Mouse (Mus musculus) NIH3T3 (cell line): ENCODE results near the gene Asgr2.
"Not testable (repeated sequence)": the region's sequence is repeated elsewhere in the genome, so short reads cannot be mapped to it uniquely, and the experiment has no call there.

ENCODE experiments used
- DNase-seq: peaks from one replicate; pipeline ENCODE4 v3.0.0-alpha.2; 2012; ENCODE audit warnings: low read depth

Gene Asgr2

DNA sequence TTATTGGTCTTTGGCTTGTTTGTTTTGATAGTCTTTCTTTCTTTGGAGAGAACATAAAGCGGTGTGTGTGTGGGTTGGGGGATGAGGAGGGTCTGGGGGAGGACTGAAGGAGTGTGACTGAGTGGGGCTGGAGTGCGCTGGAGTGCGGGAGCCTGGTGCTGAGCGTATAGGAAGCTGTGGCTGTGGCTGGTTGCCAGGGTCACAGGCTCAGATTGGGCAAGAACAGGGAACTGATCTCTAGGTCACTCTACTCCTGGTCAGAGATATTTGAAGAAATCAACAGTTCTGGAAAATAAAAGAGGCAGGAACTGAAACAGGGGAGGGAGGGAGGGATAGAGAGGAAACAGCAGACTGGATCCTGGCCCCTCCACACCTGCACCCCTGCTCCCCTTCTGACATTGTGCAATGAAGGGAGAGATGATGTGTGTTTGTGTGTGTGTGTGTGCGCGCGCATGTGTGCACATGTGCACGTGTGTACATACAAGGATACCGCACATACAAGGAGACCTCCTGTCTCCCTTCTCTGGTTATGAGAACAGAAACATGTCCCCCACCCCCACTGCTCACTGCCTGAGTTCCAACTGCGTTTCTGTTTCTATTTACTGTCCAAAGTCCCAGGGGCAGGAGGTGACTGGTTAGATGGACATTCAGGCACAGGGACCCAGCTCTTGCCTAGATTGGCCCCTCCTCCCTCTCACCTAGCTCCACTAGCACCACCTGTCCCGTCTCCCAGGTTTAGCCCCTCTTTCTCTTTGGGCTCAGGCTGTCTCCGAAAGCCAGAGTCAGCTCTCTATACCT is at the start of gene Asgr2:
Gene Asgr2, plus strand, starts transcription at position 659 of the 798 bp plus-strand sequence.
- no peak for DNase-seq

DNA sequence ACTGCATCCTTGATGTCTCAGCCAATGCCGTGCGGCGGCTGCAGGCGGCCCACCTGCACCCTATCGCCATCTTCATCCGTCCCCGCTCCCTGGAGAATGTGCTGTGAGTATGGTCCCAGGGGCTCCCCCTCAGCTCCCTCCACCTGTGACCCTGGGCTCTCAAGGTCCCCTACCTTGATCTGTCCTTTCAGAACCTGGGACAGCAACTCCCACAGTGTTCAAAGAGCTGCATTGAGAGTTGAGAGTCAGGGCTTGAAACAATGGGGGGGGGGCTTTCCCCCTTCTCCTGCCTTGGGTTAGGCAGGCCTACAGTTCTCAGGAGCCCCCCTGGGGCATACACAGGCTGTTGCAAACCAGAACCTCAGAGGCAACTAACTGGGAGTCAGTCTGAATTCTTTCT is 48.8 kb upstream of the Asgr2 start:
- DNase-seq = no peak

DNA sequence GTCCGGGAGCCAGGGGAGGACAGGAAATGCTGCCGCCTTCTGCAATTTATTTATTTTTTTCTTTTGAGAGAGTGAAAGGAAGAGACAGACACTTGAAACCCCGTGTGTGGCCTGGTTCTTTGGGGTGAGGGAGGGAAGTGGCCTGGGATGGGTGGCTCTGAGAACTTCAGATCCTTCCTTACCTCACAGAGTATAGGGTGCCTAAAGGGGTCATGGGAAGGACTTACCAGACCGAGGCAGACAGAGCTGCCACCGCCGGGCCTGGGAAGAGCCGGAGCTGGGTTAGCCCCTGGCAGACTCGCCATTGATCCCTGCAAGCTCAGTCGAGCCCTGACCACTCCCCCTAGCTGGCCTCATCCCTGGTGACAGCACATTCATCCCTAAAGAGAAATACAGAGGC is 47.0 kb upstream of the Asgr2 start:
- DNase-seq = no peak

DNA sequence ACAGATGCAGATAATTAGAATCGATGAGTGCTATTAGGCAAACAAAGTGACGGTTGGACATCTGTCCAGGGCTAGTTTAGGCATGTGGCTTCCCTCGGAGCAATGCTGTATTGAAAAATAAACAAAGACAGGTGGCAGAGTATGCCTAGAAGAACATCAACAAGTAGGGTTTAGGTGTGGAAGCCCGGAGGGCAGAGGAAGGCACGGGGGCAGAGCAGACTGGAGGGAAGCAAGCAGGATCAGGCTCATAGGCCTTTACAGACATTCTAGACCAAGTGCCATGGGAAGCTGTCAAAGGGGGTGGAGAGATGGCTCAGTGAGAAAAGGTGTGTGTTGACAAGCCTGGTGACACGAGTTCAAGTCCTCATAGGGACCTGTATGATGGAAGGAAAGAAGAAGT is 43.1 kb upstream of the Asgr2 start:
- no peak for DNase-seq

DNA sequence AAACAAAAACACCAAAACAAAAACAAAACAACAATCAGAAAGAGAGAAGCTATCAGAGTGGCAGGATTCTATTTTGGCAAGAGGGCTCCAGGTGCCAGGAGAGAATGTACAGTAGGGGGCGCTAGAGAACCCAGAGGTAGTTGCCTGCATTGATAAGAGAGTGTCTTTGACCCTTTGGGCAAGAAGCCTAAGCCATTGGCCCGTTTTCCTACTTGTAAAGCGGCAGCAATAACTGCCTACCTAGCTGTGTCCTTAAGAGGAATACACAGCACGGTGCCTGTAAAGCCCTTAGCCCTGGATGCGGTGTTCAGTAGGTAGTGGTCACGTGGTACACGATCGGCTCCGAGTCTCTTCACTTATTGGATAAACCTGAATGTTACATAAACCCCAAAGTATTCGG is 42.6 kb upstream of the Asgr2 start:
- no peak for DNase-seq

DNA sequence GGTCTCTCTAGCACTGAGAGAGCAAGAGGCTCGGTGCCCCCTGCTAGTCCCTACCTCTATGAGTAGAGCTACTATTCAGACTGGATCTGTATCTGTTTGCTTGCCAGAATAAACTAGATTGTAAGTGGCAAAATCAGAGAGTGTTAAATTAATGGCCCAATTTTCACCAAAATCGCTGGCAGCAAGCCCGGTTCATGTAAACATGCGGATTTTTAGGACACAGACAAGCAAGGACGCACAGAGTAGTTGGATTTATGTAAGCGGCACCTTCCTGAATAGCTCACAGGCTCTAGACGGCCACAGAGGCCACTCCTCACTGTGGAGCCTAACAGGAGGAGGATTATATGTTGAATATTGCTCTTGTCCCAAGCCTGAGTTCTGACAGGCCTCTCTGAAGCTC is 39.3 kb upstream of the Asgr2 start:
- DNase-seq = peak; percentile 43

DNA sequence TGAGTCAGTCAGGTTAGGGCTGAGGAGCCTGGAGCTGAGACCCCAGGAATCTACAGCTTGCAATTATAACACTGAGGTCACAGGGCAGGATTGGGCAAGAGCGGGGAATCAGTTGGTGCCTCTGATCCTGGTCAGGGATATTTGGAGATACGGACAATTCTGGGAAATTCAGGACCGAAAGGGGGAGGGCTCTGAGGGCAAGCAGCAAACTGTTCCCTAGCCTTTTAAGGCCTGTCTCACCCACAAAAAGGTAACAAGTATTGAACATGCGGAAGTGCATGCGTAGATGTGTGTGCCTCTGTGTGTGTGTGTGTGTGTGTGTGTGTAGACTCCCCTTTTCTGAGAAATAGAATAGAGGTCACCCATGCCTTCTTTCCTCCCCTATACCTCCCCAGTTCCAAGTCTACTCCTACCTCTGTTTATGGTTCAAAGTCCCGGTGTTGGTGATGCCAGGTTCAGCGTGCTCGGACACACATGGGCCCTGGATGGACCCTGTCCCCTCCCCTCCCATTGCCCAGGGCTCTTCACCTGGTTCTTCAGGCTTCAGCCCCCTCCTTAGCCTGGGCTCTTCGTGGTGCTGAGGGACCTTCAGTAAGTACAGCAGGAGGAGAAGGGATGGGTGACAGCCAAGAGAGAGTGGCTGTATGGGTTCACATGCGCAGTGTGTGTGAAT is 38.4 kb upstream of the Asgr2 start, which contains the start of gene Asgr1:
Gene Asgr1, plus strand, starts transcription at position 188 of the 673 bp plus-strand sequence.
- DNase-seq = peak; percentile 26

DNA sequence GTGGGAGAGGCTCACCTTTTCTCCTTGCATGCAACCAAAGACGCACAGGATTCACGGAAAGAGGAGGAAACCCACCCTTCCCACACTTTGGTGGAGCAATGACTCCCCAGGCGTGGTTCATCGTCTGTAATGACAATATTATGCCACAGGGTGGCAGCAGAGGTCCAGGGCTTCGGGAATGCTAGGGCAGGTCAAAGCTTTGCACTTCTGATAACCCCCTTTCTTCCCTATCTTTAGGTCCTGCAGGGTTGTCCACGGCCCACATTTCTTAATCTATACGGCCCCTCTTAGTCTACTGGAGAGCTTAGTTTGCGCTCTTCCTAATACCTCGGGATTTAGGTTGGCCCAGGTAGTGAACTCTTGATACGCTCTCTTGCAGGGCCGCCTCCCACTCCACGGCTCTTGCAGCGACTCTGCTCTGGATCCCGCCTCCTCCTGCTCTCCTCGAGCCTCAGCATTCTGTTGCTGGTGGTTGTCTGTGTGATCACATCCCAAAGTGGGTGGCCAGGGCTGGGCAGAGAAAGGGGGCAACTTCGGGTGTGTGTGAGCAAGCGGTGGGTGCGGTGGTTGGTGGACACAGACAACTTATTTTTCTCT is 36.7 kb upstream of the Asgr2 start:
- peak; percentile 87 for DNase-seq

DNA sequence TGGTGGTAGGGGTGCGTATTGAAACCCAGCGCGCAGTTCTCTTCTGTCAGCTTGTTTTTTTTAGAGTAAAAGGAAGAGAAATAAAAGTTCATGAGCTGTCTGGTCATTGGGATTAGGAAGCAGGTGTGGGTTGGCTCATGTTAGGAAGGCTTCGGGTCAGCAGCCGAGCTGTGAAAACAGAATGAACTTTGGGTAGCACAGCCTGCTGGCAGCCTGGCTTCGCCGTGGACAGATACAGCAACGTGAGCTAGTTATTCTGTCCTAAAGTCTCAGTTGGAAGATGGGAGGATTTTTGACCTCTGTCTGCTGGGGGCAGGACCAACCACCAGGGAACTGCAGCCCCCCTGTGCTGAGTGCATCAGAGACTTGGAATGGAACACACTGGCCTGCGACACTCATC is 34.6 kb upstream of the Asgr2 start:
- DNase-seq = no peak

DNA sequence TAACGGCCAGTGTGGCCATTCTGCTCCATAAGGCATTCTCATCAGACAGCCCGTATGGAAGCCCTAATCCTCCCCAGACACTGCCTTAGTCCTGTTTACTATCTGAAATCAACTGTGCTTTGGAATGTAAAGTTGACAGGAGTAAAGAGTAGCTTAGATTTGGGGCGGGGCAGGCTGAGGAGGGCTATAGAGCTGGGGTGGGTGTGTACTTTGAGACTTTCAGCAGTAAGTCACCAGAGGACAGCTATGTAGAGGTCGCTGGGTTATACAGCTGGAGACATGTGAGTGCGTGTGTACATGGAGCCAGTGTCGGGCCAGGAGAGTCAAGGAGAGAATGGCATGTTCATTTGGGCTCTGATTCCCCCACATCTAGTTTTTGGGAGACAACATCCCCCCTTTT is 32.5 kb upstream of the Asgr2 start:
- DNase-seq = no peak

DNA sequence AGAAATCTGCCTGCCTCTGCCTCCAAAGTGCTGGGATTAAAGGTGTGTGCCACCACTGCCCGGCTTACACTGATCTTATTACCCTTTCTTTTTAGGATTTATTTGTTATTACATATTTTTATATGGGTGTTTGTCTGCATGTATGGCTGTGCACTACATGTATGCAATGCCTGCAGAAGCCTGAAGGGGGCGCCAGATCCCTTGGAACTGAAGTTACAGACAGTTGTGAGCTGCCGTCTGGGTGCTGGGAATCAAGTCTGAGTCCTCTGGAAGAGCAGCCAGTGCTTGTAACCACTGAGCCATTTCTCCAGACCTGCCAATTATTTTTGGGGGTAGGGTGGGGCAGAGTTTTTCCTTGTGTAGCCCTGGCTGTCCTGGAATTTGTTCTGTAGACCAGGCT is 29.4 kb upstream of the Asgr2 start:
- no peak for DNase-seq

DNA sequence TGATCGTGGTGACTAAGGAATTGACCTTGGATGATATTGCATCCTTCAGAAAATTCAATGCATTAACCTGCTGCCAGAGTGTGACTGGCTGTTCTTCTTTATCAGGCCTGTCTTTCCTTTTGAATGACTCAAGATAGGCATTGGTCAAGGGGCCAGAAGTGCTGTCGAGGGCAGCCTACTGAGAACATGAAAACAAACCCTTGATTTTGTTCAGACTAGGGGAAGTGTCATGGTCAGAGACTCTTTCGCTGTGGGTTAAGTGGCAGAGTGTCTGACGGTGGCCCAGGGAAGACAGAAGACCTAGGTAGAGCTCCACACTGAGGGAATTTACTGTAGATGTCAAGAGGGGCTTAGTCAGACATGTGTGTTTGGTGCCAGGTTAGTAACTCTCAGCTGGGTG is 25.7 kb upstream of the Asgr2 start:
- no peak for DNase-seq

DNA sequence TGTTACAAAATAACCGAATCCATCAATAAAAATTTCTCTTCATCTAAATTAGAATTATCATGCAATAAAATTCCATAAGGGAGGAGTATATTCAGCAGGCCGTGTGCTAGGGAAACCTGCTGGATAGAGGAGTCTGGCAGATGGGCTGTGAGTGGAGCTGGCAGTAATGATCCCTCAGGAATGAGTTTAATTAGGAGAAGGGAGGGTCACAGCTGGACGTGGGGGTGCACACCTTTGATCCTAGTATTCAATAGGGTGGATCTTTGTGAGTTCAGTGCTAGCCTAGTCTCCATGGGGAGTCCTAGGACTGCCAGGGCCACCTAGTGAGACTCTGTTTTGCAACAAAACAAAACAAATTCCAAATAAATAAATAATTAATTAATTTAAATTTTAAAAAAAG is 24.2 kb upstream of the Asgr2 start:
- DNase-seq = no peak

DNA sequence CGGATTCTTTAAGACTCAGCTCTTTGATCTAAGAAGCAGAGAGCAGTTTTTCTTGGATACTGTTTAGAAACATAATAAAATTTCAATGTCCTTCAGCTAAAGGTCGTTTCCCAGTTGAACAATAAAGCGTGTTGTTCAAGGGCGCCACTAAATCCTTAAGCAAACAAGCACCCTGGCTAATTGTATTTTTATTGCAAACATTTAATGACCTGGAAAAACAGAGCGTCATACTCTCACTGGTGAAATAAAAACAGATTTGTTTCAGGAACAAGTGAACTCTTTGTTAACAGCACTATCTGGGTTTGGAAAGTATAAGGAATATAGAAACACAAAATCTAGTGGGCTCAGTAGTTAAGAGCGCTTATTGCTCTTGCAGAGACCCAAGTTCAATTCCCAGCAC is 22.4 kb upstream of the Asgr2 start:
- no peak for DNase-seq

DNA sequence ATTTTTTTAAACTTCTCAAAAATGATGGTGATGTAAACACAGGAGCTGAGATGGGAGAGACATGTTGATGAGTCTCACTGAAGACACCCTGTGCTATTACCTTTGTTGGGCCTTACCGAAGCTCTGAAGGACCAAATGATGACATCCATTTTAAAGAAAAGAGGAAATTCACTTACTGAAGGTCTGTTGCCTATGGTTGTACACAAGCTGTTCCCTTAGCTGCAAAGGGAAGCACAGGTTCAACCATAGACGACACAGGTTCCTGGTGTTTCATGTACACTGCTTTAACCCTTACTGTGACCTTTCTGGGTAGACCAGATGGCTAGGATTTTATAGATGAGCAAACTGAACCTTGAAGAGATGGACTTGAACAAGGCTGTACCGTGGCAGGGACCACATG is 21.8 kb upstream of the Asgr2 start:
- not testable (repeated sequence) for DNase-seq

DNA sequence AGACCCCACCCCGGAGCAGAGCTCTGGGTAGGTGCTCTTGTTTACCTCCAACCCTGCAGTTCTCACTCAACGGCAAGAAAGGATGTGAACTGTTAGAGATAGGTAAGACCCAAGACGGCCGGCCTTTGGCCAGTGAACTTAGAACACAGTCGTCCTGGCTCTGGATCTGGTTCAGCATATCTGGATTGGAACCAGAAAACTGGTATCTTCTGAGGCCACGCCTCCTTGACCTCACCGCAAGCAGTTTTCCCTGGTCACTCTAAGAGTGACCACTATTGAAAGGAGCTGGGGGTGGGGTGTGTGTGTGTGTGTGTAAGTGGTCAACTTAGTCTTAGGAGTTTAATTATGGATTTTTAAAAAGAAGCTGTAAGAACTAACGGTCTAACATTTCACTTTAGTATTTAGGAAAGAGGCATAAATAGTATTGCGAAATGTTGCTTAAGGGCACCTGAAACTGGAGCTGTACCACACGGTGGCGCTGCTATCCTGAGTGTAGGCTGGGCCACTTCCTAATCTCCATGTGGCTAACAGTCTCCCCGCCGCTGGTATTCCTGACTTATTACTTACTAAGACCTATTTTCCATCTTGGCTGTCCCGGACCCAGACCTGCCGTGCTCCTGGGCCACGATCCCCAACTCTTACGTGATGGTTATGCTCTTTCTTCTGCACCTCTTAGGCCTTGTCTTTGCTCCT is 17.9 kb upstream of the Asgr2 start:
- DNase-seq = peak; percentile 94

DNA sequence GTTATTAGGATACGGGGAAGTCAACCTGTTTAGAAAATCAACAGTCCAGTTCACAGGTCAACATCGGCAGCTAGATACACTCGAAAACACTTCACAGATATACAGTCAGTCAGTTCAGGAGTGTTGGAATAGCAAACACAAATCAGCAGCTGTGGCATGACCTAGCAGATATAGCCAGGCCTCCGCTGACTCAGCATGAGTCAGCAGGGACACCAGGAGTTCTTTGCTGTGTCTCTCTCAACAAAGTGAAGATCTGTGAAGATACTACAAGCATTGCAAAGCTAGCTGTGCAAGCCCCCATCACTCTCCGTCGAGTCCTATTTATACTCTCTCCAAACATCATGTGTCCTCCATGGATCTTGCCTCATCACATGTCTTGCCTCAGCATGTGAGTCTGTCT is 16.9 kb upstream of the Asgr2 start:
- peak; percentile 81 for DNase-seq

DNA sequence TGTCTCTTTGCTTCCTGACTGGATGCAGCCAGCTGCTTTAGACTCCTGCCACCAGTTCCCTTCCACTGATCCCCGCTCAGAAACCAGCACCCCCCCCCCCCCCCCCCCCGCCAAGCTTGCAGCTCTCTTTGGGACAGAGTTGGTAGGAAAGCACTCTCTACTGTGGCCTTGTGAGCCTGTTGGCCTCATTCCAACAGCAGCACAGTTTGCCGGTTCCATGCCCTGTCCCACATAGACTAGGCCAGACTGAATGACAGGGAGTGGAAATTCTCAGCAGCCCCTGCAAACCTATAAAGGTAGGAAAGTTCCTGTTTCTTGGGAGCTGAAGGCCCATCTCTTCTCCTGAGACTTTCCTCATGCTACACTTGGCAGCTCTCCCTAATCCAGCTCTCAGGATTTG is 15.0 kb upstream of the Asgr2 start:
- no peak for DNase-seq

DNA sequence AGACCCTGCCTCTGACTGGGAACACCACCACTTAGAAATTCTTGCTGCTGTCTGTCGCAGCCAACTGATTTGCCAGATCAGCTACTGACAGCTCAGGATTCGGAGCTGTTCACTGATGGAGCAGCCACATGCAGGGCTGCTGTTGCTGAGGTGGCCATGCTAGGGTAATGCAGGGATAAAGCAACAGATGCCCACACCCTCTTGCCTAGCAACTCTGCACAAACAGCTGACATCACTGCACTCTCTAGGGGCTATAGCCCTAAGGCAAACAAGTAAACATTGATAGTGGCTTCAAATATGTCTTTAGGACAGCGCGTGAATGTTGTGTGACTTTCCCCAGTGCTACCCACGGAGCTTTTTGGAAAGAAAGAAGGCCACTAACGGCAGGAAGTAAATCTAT is 13.3 kb upstream of the Asgr2 start:
- no peak for DNase-seq

DNA sequence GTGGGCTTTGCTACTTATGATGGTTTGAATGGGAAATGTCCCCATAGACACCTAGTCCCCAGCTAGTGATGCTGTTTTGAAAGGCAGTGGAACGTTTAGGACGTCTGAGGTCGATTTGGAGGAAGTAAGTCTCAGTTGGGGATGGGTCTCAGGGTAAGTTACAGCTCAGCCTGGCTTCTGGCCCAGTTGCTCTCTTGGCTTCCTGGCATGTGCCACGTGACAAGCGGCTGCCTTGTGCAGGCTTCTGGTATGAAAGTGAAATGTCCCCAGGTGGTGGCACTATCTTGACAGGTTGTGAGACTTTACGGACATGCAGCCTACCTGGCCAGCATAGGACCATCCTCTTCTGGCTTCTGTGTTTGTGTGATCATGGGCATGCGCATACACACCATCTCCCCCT is 12.5 kb upstream of the Asgr2 start:
- no peak for DNase-seq

DNA sequence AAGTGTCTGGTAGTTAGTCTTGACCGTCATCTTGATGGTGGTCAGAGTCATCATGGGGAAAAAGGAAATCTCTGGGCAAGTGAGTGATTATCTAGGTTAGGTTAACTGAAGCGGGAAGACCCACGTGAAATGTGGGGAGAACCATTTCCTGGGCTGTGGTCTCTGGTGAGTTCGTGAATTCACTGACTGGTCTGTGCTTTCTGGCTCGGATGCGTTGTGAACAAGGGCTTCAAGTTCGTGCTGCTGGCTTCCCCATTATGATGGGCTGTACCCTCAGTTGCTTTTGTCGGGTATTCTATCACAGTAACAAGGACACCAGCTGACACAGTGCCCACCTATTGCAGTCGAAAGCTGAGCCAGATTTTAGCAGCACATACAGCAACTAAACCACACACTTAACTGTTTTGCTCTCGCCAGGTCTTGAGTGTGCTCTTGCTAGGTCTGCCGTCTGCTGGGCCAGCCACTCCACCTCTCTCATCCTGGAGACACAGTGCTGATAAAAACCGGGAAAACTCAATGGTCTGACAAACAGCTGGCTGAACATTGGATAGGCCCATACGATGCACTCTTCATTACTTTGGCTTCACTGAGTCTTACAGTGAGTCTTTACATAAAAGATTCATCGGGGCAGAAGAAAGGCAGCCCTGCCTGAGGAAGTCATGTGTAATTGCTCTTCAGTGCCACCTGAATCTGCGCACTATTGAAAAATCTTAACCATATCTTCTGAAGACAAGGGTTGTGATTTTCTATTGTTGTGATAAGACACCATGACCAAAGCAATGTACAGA is 11.4 kb upstream of the Asgr2 start:
- DNase-seq = no peak

DNA sequence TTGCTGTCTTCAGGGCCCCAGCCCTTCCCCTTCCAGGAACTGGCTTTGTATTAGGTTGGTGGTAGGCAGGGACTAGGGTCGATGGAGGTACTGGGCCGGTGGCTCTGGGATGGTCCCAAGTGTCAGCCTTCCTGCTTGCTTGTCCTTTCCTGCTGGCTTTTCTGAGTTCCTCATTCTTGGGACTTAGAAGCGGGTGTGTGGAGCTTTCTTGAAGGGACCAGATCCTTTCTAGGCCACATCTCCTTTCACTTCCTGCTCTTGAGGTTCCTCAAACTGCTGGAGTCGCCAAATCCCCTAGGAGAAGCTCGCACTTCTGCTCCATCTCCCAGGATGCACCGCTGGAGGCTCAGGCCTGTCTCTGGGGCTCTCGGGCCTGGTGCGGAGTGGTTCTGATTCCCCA is 7.9 kb upstream of the Asgr2 start:
- DNase-seq = no peak
